21 mouse cellular contexts compared by ENCODE assay signal in the genomic region with DNA sequence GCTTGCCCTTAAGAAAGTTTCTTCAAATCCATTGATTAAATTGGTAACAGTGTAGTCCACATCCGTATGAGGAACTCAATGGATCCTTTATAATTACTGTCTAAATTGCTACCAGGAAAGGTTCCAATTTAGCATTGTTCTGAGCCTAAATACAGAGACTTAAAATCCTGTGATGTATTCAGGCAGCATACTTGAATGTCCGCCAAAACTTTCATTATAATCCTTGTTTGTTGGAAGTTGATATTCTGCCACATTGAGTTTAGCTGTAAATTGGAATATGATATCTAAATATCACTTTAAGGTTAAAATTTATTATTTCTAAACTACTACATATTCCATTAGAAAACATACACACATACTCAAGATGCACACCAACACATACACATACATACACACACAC. TPM values are rescaled to one million over a fixed set of nuclear protein-coding genes. Genes with fewer than 3 reads are reported as not detected.
"Had no signal": no experiment of that assay in that cellular context is flagged by ENCODE, and none has a peak within 500 bp of the region (broad histone marks: within the 10 kb centered on the region; RNA-seq: fewer than 3 reads in every experiment).

No protein-coding gene starts in this region.

- DNase-seq: kidney, adult 18-20 months; kidney, adult 9 months; kidney, postnatal 14 days; kidney, postnatal 4 days; left cerebral cortex, postnatal 4 days; liver, embryonic 13.5 days; lung, postnatal 10 days; lung, postnatal 36 days; retina, postnatal 1 day; right cerebral cortex, postnatal 25 days; thymus, postnatal 25 days had no signal

- H3K27me3 ChIP-seq: limb, embryonic 13.5 days; liver, embryonic 13.5 days; lung, embryonic 15.5 days; megakaryocyte, embryonic 14.5 days; midbrain, embryonic 13.5 days; neural tube, embryonic 13.5 days had no signal

- H3K4me1 ChIP-seq: liver, embryonic 13.5 days; megakaryocyte, embryonic 14.5 days; midbrain, embryonic 10.5 days; midbrain, embryonic 13.5 days had no signal

- H3K27ac ChIP-seq: limb, embryonic 13.5 days; liver, embryonic 13.5 days; lung, embryonic 15.5 days; midbrain, embryonic 10.5 days; midbrain, embryonic 13.5 days; neural tube, embryonic 13.5 days had no signal

- H3K9ac ChIP-seq: limb, embryonic 13.5 days; liver, embryonic 13.5 days; lung, embryonic 15.5 days; midbrain, embryonic 13.5 days; neural tube, embryonic 13.5 days had no signal

- H3K9me3 ChIP-seq: limb, embryonic 13.5 days; liver, embryonic 13.5 days; lung, embryonic 15.5 days; midbrain, embryonic 10.5 days; midbrain, embryonic 13.5 days; neural tube, embryonic 13.5 days had no signal

- ATAC-seq: midbrain, embryonic 13.5 days; midbrain, embryonic 16.5 days had no signal

- H3K4me2 ChIP-seq: limb, embryonic 13.5 days; liver, embryonic 13.5 days; lung, embryonic 15.5 days; midbrain, embryonic 13.5 days; neural tube, embryonic 13.5 days had no signal

- H3K36me3 ChIP-seq: limb, embryonic 13.5 days; liver, embryonic 13.5 days; lung, embryonic 15.5 days; midbrain, embryonic 10.5 days; midbrain, embryonic 13.5 days; neural tube, embryonic 13.5 days had no signal

- H3K4me3 ChIP-seq: limb, embryonic 13.5 days; liver, embryonic 13.5 days; lung, embryonic 15.5 days; megakaryocyte, embryonic 14.5 days; midbrain, embryonic 10.5 days; midbrain, embryonic 13.5 days; myocyte; neural tube, embryonic 13.5 days had no signal

RNA-seq across cellular contexts. Expression of a gene that starts 57.1 kb away (rescaled TPM):
- total RNA-seq: monocyte, adult 5-6 weeks; neutrophil, adult 5-6 weeks had no signal
